Mouse (Mus musculus): ENCODE results near the gene Wdr49. TPM values are rescaled to one million over a fixed set of nuclear protein-coding genes. Genes with fewer than 3 reads are reported as not detected.

Wdr49 gene
- total RNA-seq (2014; fragmentation: Nextera tagmentation) (not detected in 2 replicates), total RNA-seq (2017) (0.44 TPM in 1 of 2 replicates, not detected in the other), polyA plus RNA-seq (2012) (not detected in 2 replicates)

GRCm38 (mm10) chr3:75482056-75482455 is at the start of gene Wdr49:
Wdr49 (minus strand) TSS chr3:75482156.
- TF ChIP-seq GATA1 (IDR thresholded peaks at IDR 0.05; ENCODE audit: borderline replicate concordance, low read length): no peak
- TF ChIP-seq CTCF (IDR thresholded peaks at IDR 0.05; ENCODE audit: low read depth, low read length): no peak
- TF ChIP-seq GATA2 (IDR thresholded peaks at IDR 0.05; ENCODE audit: borderline replicate concordance, low read depth, low read length): no peak
- no peak for TF ChIP-seq POLR2AphosphoS5 (IDR thresholded peaks at IDR 0.05; ENCODE audit: insufficient replicate concordance, low read depth, low read length)
- TF ChIP-seq TAL1 (conservative IDR thresholded peaks at IDR 0.05; ENCODE audit: low read depth, low read length): no peak
- H3K4me3 ChIP-seq (ENCODE audit: low read depth, low read length): no peak within 1 kb of the TSS
- no peaks in the 10 kb centered on the region for H3K4me1 ChIP-seq (ENCODE audit: insufficient read depth, low read depth, low read length)
- no peaks in the 10 kb centered on the region for H3K27me3 ChIP-seq (ENCODE audit: insufficient read depth, low read length)
- DNase-seq (ENCODE audit: low spot score) (no peak), ATAC-seq (ENCODE audit: extremely low read depth, insufficient number of reproducible peaks, low FRiP score, poor library complexity, severe bottlenecking) (no peak)
- H3K36me3 ChIP-seq (replicated peaks): no peaks in the 10 kb centered on the region
- H3K9me3 ChIP-seq (replicated peaks): no peaks in the 10 kb centered on the region

- no peak for TF ChIP-seq POLR2AphosphoS5 (IDR thresholded peaks at IDR 0.05; ENCODE audit: insufficient replicate concordance, low read depth, low read length)
- TF ChIP-seq TAL1 (conservative IDR thresholded peaks at IDR 0.05; ENCODE audit: low read depth, low read length): no peak
- TF ChIP-seq CTCF (IDR thresholded peaks at IDR 0.05; ENCODE audit: low read depth, low read length): no peak
- no peak for TF ChIP-seq GATA1 (IDR thresholded peaks at IDR 0.05; ENCODE audit: borderline replicate concordance, low read length)
- no peak for TF ChIP-seq GATA2 (IDR thresholded peaks at IDR 0.05; ENCODE audit: borderline replicate concordance, low read depth, low read length)
- DNase-seq (ENCODE audit: low spot score): no peak
- H3K4me3 ChIP-seq (ENCODE audit: low read depth, low read length): no peak overlapping the region
- H3K27me3 ChIP-seq (ENCODE audit: insufficient read depth, low read length): no peaks in the 10 kb centered on the region
- H3K36me3 ChIP-seq (replicated peaks): peaks cover 30% of the 10 kb centered on the region
- H3K9me3 ChIP-seq (replicated peaks): no peaks in the 10 kb centered on the region
- H3K4me1 ChIP-seq (ENCODE audit: insufficient read depth, low read depth, low read length): peaks cover 6% of the 10 kb centered on the region; the same call in 1 of the 2 replicates
- ATAC-seq (ENCODE audit: extremely low read depth, insufficient number of reproducible peaks, low FRiP score, poor library complexity, severe bottlenecking): no peak
These were observed 49.1 kb upstream of the Wdr49 start for GRCm38 (mm10) chr3:75531074-75531473.

GRCm38 (mm10) chr3:75522527-75522926 is 40.6 kb upstream of the Wdr49 start:
- Histone ChIP-seq H3K4me1 (ENCODE audit: insufficient read depth, low read depth, low read length) (no peaks in the 10 kb centered on the region), H3K27me3 (ENCODE audit: insufficient read depth, low read length) (no peaks in the 10 kb centered on the region), H3K36me3 (replicated peaks) (peaks cover 58% of the 10 kb centered on the region), H3K4me3 (ENCODE audit: low read depth, low read length) (no peak overlapping the region), H3K9me3 (replicated peaks) (no peaks in the 10 kb centered on the region)
- TF ChIP-seq GATA2 (IDR thresholded peaks at IDR 0.05; ENCODE audit: borderline replicate concordance, low read depth, low read length) (no peak), TAL1 (conservative IDR thresholded peaks at IDR 0.05; ENCODE audit: low read depth, low read length) (no peak), GATA1 (IDR thresholded peaks at IDR 0.05; ENCODE audit: borderline replicate concordance, low read length) (no peak), POLR2AphosphoS5 (IDR thresholded peaks at IDR 0.05; ENCODE audit: insufficient replicate concordance, low read depth, low read length) (no peak), CTCF (IDR thresholded peaks at IDR 0.05; ENCODE audit: low read depth, low read length) (no peak)
- DNase-seq (ENCODE audit: low spot score) (no peak), ATAC-seq (ENCODE audit: extremely low read depth, insufficient number of reproducible peaks, low FRiP score, poor library complexity, severe bottlenecking) (no peak)

GRCm38 (mm10) chr3:75521314-75521713 is 39.4 kb upstream of the Wdr49 start:
- H3K4me1 ChIP-seq (ENCODE audit: insufficient read depth, low read depth, low read length): no peaks in the 10 kb centered on the region
- H3K27me3 ChIP-seq (ENCODE audit: insufficient read depth, low read length): no peaks in the 10 kb centered on the region
- DNase-seq (ENCODE audit: low spot score) (no peak), ATAC-seq (ENCODE audit: extremely low read depth, insufficient number of reproducible peaks, low FRiP score, poor library complexity, severe bottlenecking) (no peak)
- TF ChIP-seq POLR2AphosphoS5 (IDR thresholded peaks at IDR 0.05; ENCODE audit: insufficient replicate concordance, low read depth, low read length) (no peak), GATA1 (IDR thresholded peaks at IDR 0.05; ENCODE audit: borderline replicate concordance, low read length) (no peak), GATA2 (IDR thresholded peaks at IDR 0.05; ENCODE audit: borderline replicate concordance, low read depth, low read length) (no peak), TAL1 (conservative IDR thresholded peaks at IDR 0.05; ENCODE audit: low read depth, low read length) (no peak), CTCF (IDR thresholded peaks at IDR 0.05; ENCODE audit: low read depth, low read length) (no peak)
- no peak overlapping the region for H3K4me3 ChIP-seq (ENCODE audit: low read depth, low read length)
- H3K9me3 ChIP-seq (replicated peaks): no peaks in the 10 kb centered on the region
- peaks cover 49% of the 10 kb centered on the region for H3K36me3 ChIP-seq (replicated peaks)

GRCm38 (mm10) chr3:75517631-75518250 is 35.8 kb upstream of the Wdr49 start:
- peak; percentile 76 for ATAC-seq (ENCODE audit: extremely low read depth, insufficient number of reproducible peaks, low FRiP score, poor library complexity, severe bottlenecking)
- DNase-seq (ENCODE audit: low spot score): no peak

GRCm38 (mm10) chr3:75498961-75499960 is 17.3 kb upstream of the Wdr49 start:
- no peaks in the 10 kb centered on the region for H3K9me3 ChIP-seq (replicated peaks)
- H3K27me3 ChIP-seq (ENCODE audit: insufficient read depth, low read length): no peaks in the 10 kb centered on the region
- ATAC-seq (ENCODE audit: extremely low read depth, insufficient number of reproducible peaks, low FRiP score, poor library complexity, severe bottlenecking): no peak
- no peak overlapping the region for H3K4me3 ChIP-seq (ENCODE audit: low read depth, low read length)
- no peaks in the 10 kb centered on the region for H3K36me3 ChIP-seq (replicated peaks)
- no peak for TF ChIP-seq GATA2 (IDR thresholded peaks at IDR 0.05; ENCODE audit: borderline replicate concordance, low read depth, low read length)
- no peak for TF ChIP-seq CTCF (IDR thresholded peaks at IDR 0.05; ENCODE audit: low read depth, low read length)
- TF ChIP-seq TAL1 (conservative IDR thresholded peaks at IDR 0.05; ENCODE audit: low read depth, low read length): no peak
- TF ChIP-seq GATA1 (IDR thresholded peaks at IDR 0.05; ENCODE audit: borderline replicate concordance, low read length): no peak
- TF ChIP-seq POLR2AphosphoS5 (IDR thresholded peaks at IDR 0.05; ENCODE audit: insufficient replicate concordance, low read depth, low read length): no peak
- DNase-seq (ENCODE audit: low spot score): no peak
- no peaks in the 10 kb centered on the region for H3K4me1 ChIP-seq (ENCODE audit: insufficient read depth, low read depth, low read length)

More at GRCm38 (mm10) chr3:75517631-75518250, 35.8 kb upstream of the Wdr49 start:
- H3K36me3 ChIP-seq (replicated peaks): peaks cover 46% of the 10 kb centered on the region
- no peak overlapping the region for H3K4me3 ChIP-seq (ENCODE audit: low read depth, low read length)
- no peaks in the 10 kb centered on the region for H3K27me3 ChIP-seq (ENCODE audit: insufficient read depth, low read length)
- H3K9me3 ChIP-seq (replicated peaks): no peaks in the 10 kb centered on the region
- H3K4me1 ChIP-seq (ENCODE audit: insufficient read depth, low read depth, low read length): no peaks in the 10 kb centered on the region
- TF ChIP-seq GATA2 (IDR thresholded peaks at IDR 0.05; ENCODE audit: borderline replicate concordance, low read depth, low read length) (no peak), CTCF (IDR thresholded peaks at IDR 0.05; ENCODE audit: low read depth, low read length) (0 out of 2 replicates have a peak, but pooled peaks have one; percentile 43)

All from G1E (cell line).